8 mouse cellular contexts compared by ENCODE assay signal in the genomic region with DNA sequence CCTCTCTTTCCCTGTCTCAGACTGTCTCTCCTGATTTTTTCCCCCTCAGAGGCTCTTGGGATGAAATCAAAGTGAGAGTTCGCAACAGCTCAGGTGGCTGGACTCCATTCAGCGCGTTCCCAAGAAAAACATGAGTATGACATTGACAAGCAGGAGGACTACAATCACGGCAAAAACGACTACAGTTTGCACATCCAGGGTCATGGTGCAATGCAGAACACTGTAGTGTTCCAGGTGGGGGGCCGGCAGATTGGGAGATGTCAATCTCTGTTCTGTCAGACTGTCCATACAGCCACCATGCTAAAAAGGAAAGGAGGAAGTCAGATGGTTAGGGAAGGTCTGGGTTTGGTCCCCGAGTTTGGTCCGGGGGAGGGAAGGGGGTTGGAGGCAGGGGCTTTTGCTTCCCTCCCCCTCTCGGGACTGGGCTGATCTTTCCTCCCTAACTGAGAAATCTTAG. TPM values are rescaled to one million over a fixed set of nuclear protein-coding genes. Genes with fewer than 3 reads are reported as not detected.
A peak's percentile ranks its signal among the peaks of the same experiment; 100 is the strongest.
DNase-seq lines count a peak whose midpoint lies in the region; ATAC-seq lines count a peak whose summit lies in the region.

No protein-coding gene starts in this region.

- ATAC-seq in forebrain, embryonic 11.5 days (replicated peaks; ENCODE audit: low FRiP score): peak; percentile 60
- peak; percentile 42 for ATAC-seq in hindbrain, embryonic 14.5 days (ENCODE audit: low FRiP score)
- no peak for ATAC-seq in liver, embryonic 15.5 days (ENCODE audit: insufficient read depth)

- DNase-seq in spleen, postnatal 10 days (ENCODE audit: low spot score in 2 of 2): peak; percentile 4 to 10
- no peak for DNase-seq in spleen, postnatal 4 days (ENCODE audit: low spot score in 2 of 2)
- DNase-seq in adrenal gland, postnatal 36 days: peak; percentile 2 to 6
- DNase-seq in forebrain, embryonic 11.5 days (ENCODE audit: low spot score): no peak
- DNase-seq in hindbrain, embryonic 14.5 days (ENCODE audit: low spot score): no peak
- DNase-seq in retina, postnatal 1 day: peak; percentile 34
- DNase-seq in left cerebral cortex, adult 8-10 months (ENCODE audit: low spot score in 2 of 2): no peak

- WGBS in forebrain, embryonic 11.5 days: 26% methylated on average over 9 of the region's 9 CpGs
- 24% methylated on average over 9 of the region's 9 CpGs for WGBS in hindbrain, embryonic 14.5 days
- WGBS in liver, embryonic 15.5 days (ENCODE audit: insufficient replicate concordance): 32% methylated on average over 9 of the region's 9 CpGs

- H3K4me3 ChIP-seq in forebrain, embryonic 11.5 days (ENCODE audit: low read depth, low read length): peak overlapping the region; percentile 37
- peak overlapping the region; percentile 47 for H3K4me3 ChIP-seq in hindbrain, embryonic 14.5 days (replicated peaks; ENCODE audit: low read length)
- H3K4me3 ChIP-seq in liver, embryonic 15.5 days (replicated peaks): peak overlapping the region; percentile 49

- H3K4me2 ChIP-seq in forebrain, embryonic 11.5 days (ENCODE audit: low read depth, low read length, severe bottlenecking): peak overlapping the region; percentile 56
- H3K4me2 ChIP-seq in hindbrain, embryonic 14.5 days (replicated peaks): peak overlapping the region; percentile 72
- peak overlapping the region; percentile 59 for H3K4me2 ChIP-seq in liver, embryonic 15.5 days

- no peaks in the 10 kb centered on the region for H3K36me3 ChIP-seq in forebrain, embryonic 11.5 days (ENCODE audit: control insufficient read depth, insufficient read depth, low read length)
- no peaks in the 10 kb centered on the region for H3K36me3 ChIP-seq in hindbrain, embryonic 14.5 days (replicated peaks; ENCODE audit: control insufficient read depth, insufficient read depth)
- H3K36me3 ChIP-seq in liver, embryonic 15.5 days (replicated peaks): no peaks in the 10 kb centered on the region

- peak overlapping the region; percentile 77 for H3K27ac ChIP-seq in forebrain, embryonic 11.5 days (ENCODE audit: low read depth, low read length)
- H3K27ac ChIP-seq in hindbrain, embryonic 14.5 days: peak overlapping the region; percentile 92
- peak overlapping the region; percentile 41; the same call in 1 of the 2 replicates for H3K27ac ChIP-seq in liver, embryonic 15.5 days (replicated peaks)

- peak overlapping the region; percentile 69 for H3K9ac ChIP-seq in forebrain, embryonic 11.5 days (ENCODE audit: low read length)
- H3K9ac ChIP-seq in hindbrain, embryonic 14.5 days: peak overlapping the region; percentile 74
- H3K9ac ChIP-seq in liver, embryonic 15.5 days: peak overlapping the region; percentile 21; the same call in 1 of the 2 replicates

- H3K27me3 ChIP-seq in forebrain, embryonic 11.5 days (ENCODE audit: control insufficient read depth, insufficient read depth, low read length): no peaks in the 10 kb centered on the region; the same call in 1 of the 2 replicates
- 0 out of 2 replicates have a peak, but pooled peaks cover under 1% of the 10 kb centered on the region for H3K27me3 ChIP-seq in hindbrain, embryonic 14.5 days (ENCODE audit: control insufficient read depth, insufficient read depth, low read length)
- H3K27me3 ChIP-seq in liver, embryonic 15.5 days: peaks cover 6% of the 10 kb centered on the region; the same call in 1 of the 2 replicates

- H3K4me1 ChIP-seq in forebrain, embryonic 11.5 days (replicated peaks; ENCODE audit: control insufficient read depth, insufficient read depth, low read length): no peaks in the 10 kb centered on the region
- peaks cover 15% of the 10 kb centered on the region for H3K4me1 ChIP-seq in hindbrain, embryonic 14.5 days (replicated peaks; ENCODE audit: control insufficient read depth, insufficient read depth, low read length)
- H3K4me1 ChIP-seq in liver, embryonic 15.5 days (replicated peaks): no peaks in the 10 kb centered on the region

- no peaks in the 10 kb centered on the region for H3K9me3 ChIP-seq in forebrain, embryonic 11.5 days (ENCODE audit: control insufficient read depth, low read length)
- H3K9me3 ChIP-seq in hindbrain, embryonic 14.5 days (ENCODE audit: control insufficient read depth, low read length): no peaks in the 10 kb centered on the region
- no peaks in the 10 kb centered on the region for H3K9me3 ChIP-seq in liver, embryonic 15.5 days (replicated peaks)

RNA-seq across cellular contexts. Expression of a gene that starts 31.0 kb away (rescaled TPM):
- 10 to 100 TPM; 11.8 to 15.3 TPM for total RNA-seq in adrenal gland, postnatal 36 days (2021)
- polyA plus RNA-seq in forebrain, embryonic 11.5 days (2014; fragmentation: Nextera tagmentation; extraction: Ambion mirVana): 12.1 and 14.3 TPM in 2 replicates
- polyA plus RNA-seq in hindbrain, embryonic 14.5 days (2014; fragmentation: Nextera tagmentation; extraction: Ambion mirVana): 39.6 and 44.9 TPM in 2 replicates
- 1.1 and 1.7 TPM in 2 replicates for polyA plus RNA-seq in liver, embryonic 15.5 days (2015; fragmentation: Nextera tagmentation; extraction: Ambion mirVana)
- total RNA-seq in left cerebral cortex, adult 8-10 months (2022): 100 to 1,000 TPM; 299 to 334 (median 304) TPM

Comparison
In these comparisons a context has a peak if more than half of its experiments do, and no peak if none do; other contexts are left out.
1. DNase-seq: peak in spleen, postnatal 10 days (2 of 2), adrenal gland, postnatal 36 days (2 of 2) and retina, postnatal 1 day (single experiment); none in spleen, postnatal 4 days (0 of 2), forebrain, embryonic 11.5 days (single experiment), hindbrain, embryonic 14.5 days (single experiment) and left cerebral cortex, adult 8-10 months (0 of 2).
2. H3K27ac ChIP-seq: peak in every context shown above with its lines; median percentile 92 in hindbrain, embryonic 14.5 days; 77 in forebrain, embryonic 11.5 days; 41 in liver, embryonic 15.5 days.
3. H3K9ac ChIP-seq: peak in every context shown above with its lines; median percentile 74 in hindbrain, embryonic 14.5 days; 69 in forebrain, embryonic 11.5 days; 21 in liver, embryonic 15.5 days.
4. Peak in every context shown above with its lines, with median percentiles within 50 percentile points of each other: H3K4me2 ChIP-seq and H3K4me3 ChIP-seq.